Mouse (Mus musculus) thymus, adult 2 months (tissue): Measurements from ENCODE around the gene Gm5617. TPM values are rescaled to one million over a fixed set of nuclear protein-coding genes. Genes with fewer than 3 reads are reported as not detected.
A peak's percentile ranks its signal among the peaks of the same experiment; 100 is the strongest.

Source experiments
- DNase-seq: peaks from one replicate; pipeline ENCODE4 v3.0.0; 2021
- H3K27ac ChIP-seq: fragments of 200-500 bp; 2 replicates; pipeline ENCODE4 v1.5.1; 2012; ENCODE audit warnings: low read length, control low read depth; ENCODE audit not compliant: control insufficient read depth, insufficient read depth
- H3K27me3 ChIP-seq: fragments of 200-500 bp; 2 replicates; pipeline ENCODE4 v1.6.1; 2012; ENCODE audit warnings: mild to moderate bottlenecking, low read length, moderate library complexity, mixed read lengths; ENCODE audit not compliant: control insufficient read depth, insufficient read depth
- H3K36me3 ChIP-seq: fragments of 200-500 bp; 2 replicates; pipeline ENCODE4 v1.6.1; 2012; ENCODE audit warnings: mild to moderate bottlenecking, low read length, moderate library complexity; ENCODE audit not compliant: control insufficient read depth, insufficient read depth
- H3K4me1 ChIP-seq: fragments of 200-500 bp; replicated peaks from 2 replicates; pipeline ENCODE4 v1.6.1; 2012; ENCODE audit warnings: low read length; ENCODE audit not compliant: control insufficient read depth, insufficient read depth
- H3K4me3 ChIP-seq: fragments of 200-500 bp; 2 replicates; pipeline ENCODE4 v1.5.1; 2012; ENCODE audit warnings: mild to moderate bottlenecking, low read length, control low read depth, moderate library complexity; ENCODE audit not compliant: control insufficient read depth, insufficient read depth
- CTCF ChIP-seq: fragments of 200-500 bp; IDR thresholded peaks from 2 replicates; pipeline ENCODE4 v1.5.1; 2012; ENCODE audit warnings: mild to moderate bottlenecking, control low read depth, low read length, moderate library complexity, borderline replicate concordance; ENCODE audit not compliant: control insufficient read depth, poor library complexity, insufficient read depth; ENCODE audit errors: extremely low read depth
- POLR2A ChIP-seq: fragments of 200-500 bp; IDR thresholded peaks from 2 replicates; pipeline ENCODE4 v1.6.1; 2012; ENCODE audit warnings: mild to moderate bottlenecking, low read length, control low read depth, moderate library complexity; ENCODE audit not compliant: control insufficient read depth, poor library complexity, insufficient read depth; ENCODE audit errors: extremely low read depth
- WGBS: fragments of 180-500 bp; shearing (Covaris S2); methylation state at CpG from one replicate; pipeline ENCODE4 v1.1.7; 2018; 5-methylcytosine and 5-hydroxymethylcytosine counted together
- polyA plus RNA-seq: library from polyadenylated mRNA; depleted of rRNA; stranded (reverse); fragments of >200 nt; gene quantifications from 2 replicates; pipeline ENCODE4 v1.2.3, GENCODE M21; 2012; rRNA removed

Gm5617 gene
- polyA plus RNA-seq, 1 experiment = 60.3 TPM

- Histone ChIP-seq H3K27ac (peak overlapping the region; percentile 83; the same call in 1 of the 2 replicates), H3K4me3 (no peak overlapping the region; the same call in 1 of the 2 replicates), H3K27me3 (no peaks in the 10 kb centered on the region), H3K4me1 (peaks cover 15% of the 10 kb centered on the region), H3K36me3 (no peaks in the 10 kb centered on the region)
- TF ChIP-seq POLR2A (no peak), CTCF (no peak)
- DNase-seq = peak; percentile 15
- WGBS = 3% methylated on average over 17 of the region's 17 CpGs
Measured at GRCm38 (mm10) chr9:48538044-48538645, 42.9 kb downstream of the Gm5617 start.

DNA sequence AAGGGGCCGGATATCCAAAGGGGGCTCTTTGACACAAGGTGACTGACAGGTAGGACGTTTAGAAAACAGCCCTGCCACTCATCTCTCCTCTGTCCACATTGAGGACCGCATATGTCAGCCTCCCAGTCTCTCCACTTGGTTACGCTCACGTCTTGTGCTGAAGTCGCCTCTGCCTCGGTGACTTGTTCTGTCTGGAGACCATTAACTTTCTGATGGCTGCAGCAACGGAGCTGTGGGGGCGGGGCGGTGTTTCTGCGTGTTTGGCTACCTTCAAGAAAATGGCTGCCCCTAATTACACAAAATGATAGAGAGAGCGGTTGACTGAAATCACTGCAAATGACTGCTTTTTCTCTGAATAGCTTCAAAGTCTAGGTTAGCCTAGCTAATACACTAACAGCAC, 43.4 kb downstream of the Gm5617 start:
- DNase-seq = no peak
- Histone ChIP-seq H3K27ac (peak overlapping the region; percentile 69), H3K36me3 (no peaks in the 10 kb centered on the region), H3K4me3 (no peak overlapping the region), H3K27me3 (no peaks in the 10 kb centered on the region), H3K4me1 (peaks cover 15% of the 10 kb centered on the region)
- 17% methylated on average over 12 of the region's 12 CpGs for WGBS
- TF ChIP-seq POLR2A (no peak), CTCF (no peak)

Other genes with a start within 250 kb of the Gm5617 start
- gene Nxpe2, start 142.0 kb upstream of the Gm5617 start, polyA plus RNA-seq = 1.3 and 2.1 TPM in 2 replicates
- 48.4 and 51.0 TPM in 2 replicates for gene Rexo2, start 14.8 kb upstream of the Gm5617 start, polyA plus RNA-seq
- 30.9 and 37.2 TPM in 2 replicates for gene Rbm7, start 143 bp upstream of the Gm5617 start, polyA plus RNA-seq
- 0.87 and 2.3 TPM in 2 replicates for gene Nnmt, start 109.7 kb downstream of the Gm5617 start, polyA plus RNA-seq